Mouse (Mus musculus) embryonic facial prominence, embryonic 13.5 days (tissue): ENCODE data around the gene A630089N07Rik. TPM values are rescaled to one million over a fixed set of nuclear protein-coding genes. Genes with fewer than 3 reads are reported as not detected.
"Not testable (repeated sequence)": the region's sequence is repeated elsewhere in the genome, so short reads cannot be mapped to it uniquely, and the experiment has no call there.

Experiments used
- ATAC-seq: fragments of 200-750 bp; cut with Nextera tagmentation; 2 replicates; pipeline ENCODE4 v1.8.0; 2017; ENCODE audit warnings: low read depth; ENCODE audit not compliant: insufficient number of reproducible peaks, insufficient read depth, low FRiP score, low TSS enrichment
- H3K27ac ChIP-seq: fragments of 300-500 bp; sonication (generic); 2 replicates; pipeline ENCODE4 v1.5.1; 2015; ENCODE audit warnings: moderate library complexity, mild to moderate bottlenecking, inconsistent platforms
- H3K27me3 ChIP-seq: fragments of 300-500 bp; sonication (generic); 2 replicates; pipeline ENCODE4 v1.6.1; 2015; ENCODE audit warnings: mild to moderate bottlenecking, inconsistent platforms
- H3K36me3 ChIP-seq: fragments of 300-500 bp; sonication (generic); 2 replicates; pipeline ENCODE4 v1.6.1; 2015; ENCODE audit warnings: mild to moderate bottlenecking, inconsistent platforms
- H3K4me1 ChIP-seq: fragments of 300-500 bp; sonication (generic); 2 replicates; pipeline ENCODE4 v1.6.1; 2015; ENCODE audit warnings: inconsistent platforms
- H3K4me2 ChIP-seq: fragments of 300-500 bp; sonication (generic); 2 replicates; pipeline ENCODE4 v1.6.1; 2015; ENCODE audit warnings: moderate library complexity, mild to moderate bottlenecking, inconsistent platforms
- H3K4me3 ChIP-seq: fragments of 300-500 bp; sonication (generic); 2 replicates; pipeline ENCODE4 v1.5.1; 2015; ENCODE audit warnings: mild to moderate bottlenecking, inconsistent platforms
- H3K9ac ChIP-seq: fragments of 300-500 bp; sonication (generic); 2 replicates; pipeline ENCODE4 v1.6.1; 2015; ENCODE audit warnings: mild to moderate bottlenecking, inconsistent platforms
- H3K9me3 ChIP-seq: fragments of 300-500 bp; sonication (generic); 2 replicates; pipeline ENCODE4 v1.6.1; 2016; ENCODE audit warnings: inconsistent platforms
- WGBS: fragments of 180-500 bp; shearing (Covaris S2); methylation state at CpG from one replicate; pipeline ENCODE4 v1.1.7; 2015; ENCODE audit warnings: mixed read lengths; 5-methylcytosine and 5-hydroxymethylcytosine counted together
- polyA plus RNA-seq: library from polyadenylated mRNA; unstranded; fragments of >200 nt; fragmentation: Nextera tagmentation; extraction: Ambion mirVana; gene quantifications from 2 replicates; pipeline ENCODE4 v1.2.1, GENCODE M21; 2015

Gene A630089N07Rik
- polyA plus RNA-seq, 1 experiment from 2014 or later = 26.3 TPM

- peaks cover 8% of the 10 kb centered on the region; the same call in 1 of the 2 replicates for H3K4me1 ChIP-seq
- peak within 1 kb of the TSS; percentile 67 for H3K9ac ChIP-seq
- H3K9me3 ChIP-seq = peaks cover 21% of the 10 kb centered on the region
- H3K4me2 ChIP-seq = peak within 1 kb of the TSS; percentile 58
- peak; percentile 95 for ATAC-seq
- H3K27ac ChIP-seq = peak within 1 kb of the TSS; percentile 83
- H3K4me3 ChIP-seq = peak within 1 kb of the TSS; percentile 57
- H3K27me3 ChIP-seq = no peaks in the 10 kb centered on the region
- H3K36me3 ChIP-seq = peaks cover 9% of the 10 kb centered on the region
- 4% methylated on average over 22 of the region's 22 CpGs for WGBS
These were observed 85.5 kb downstream of the A630089N07Rik start, which contains the start of gene B230307C23Rik for GRCm38 (mm10) chr16:97996616-97997382. Gene B230307C23Rik (plus strand): TSS chr16:97997315.

GRCm38 (mm10) chr16:97995849-97996615 lies 86.2 kb downstream of the A630089N07Rik start:
- no peak for ATAC-seq
- Histone ChIP-seq H3K9me3 (peaks cover 18% of the 10 kb centered on the region), H3K36me3 (peaks cover 9% of the 10 kb centered on the region), H3K4me2 (peak overlapping the region; percentile 58), H3K4me3 (peak overlapping the region; percentile 57), H3K9ac (peak overlapping the region; percentile 67), H3K27me3 (no peaks in the 10 kb centered on the region), H3K27ac (no peak overlapping the region), H3K4me1 (peaks cover 8% of the 10 kb centered on the region; the same call in 1 of the 2 replicates)
- 22% methylated on average over 1 of the region's 1 CpGs for WGBS

DNA sequence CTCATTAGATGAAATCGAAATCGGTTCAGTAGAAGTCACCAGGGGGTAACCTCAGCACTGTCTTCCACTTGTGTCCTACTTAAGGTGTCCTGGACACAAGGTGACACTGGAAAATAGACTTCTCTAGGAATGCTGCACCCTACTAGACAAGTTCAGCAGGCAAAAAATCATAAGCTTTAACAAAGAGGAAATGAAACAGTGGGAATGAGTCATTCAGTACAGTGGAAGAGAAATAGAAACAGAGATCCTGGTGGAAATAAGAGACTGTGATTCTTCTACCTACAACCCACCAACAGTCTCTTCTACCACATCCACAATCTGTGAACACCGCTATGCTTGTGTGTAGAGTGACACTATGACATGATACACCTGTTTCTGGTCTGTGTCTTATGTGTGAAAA lies 89.8 kb downstream of the A630089N07Rik start:
- not testable (repeated sequence) for H3K4me2 ChIP-seq, H3K4me1 ChIP-seq, H3K27ac ChIP-seq, ATAC-seq, H3K9me3 ChIP-seq, H3K36me3 ChIP-seq, H3K4me3 ChIP-seq, H3K27me3 ChIP-seq, H3K9ac ChIP-seq
- 84% methylated on average over 3 of the region's 3 CpGs for WGBS

GRCm38 (mm10) chr16:97991517-97991916 lies 90.7 kb downstream of the A630089N07Rik start:
- no peak overlapping the region for H3K27ac ChIP-seq
- H3K36me3 ChIP-seq = no peaks in the 10 kb centered on the region
- no peak overlapping the region for H3K9ac ChIP-seq
- H3K4me1 ChIP-seq = peaks cover 4% of the 10 kb centered on the region; the same call in 1 of the 2 replicates
- no peak for ATAC-seq
- 72% methylated on average over 2 of the region's 2 CpGs for WGBS
- no peak overlapping the region for H3K4me2 ChIP-seq
- no peaks in the 10 kb centered on the region for H3K27me3 ChIP-seq
- H3K9me3 ChIP-seq = no peaks in the 10 kb centered on the region
- H3K4me3 ChIP-seq = no peak overlapping the region

DNA sequence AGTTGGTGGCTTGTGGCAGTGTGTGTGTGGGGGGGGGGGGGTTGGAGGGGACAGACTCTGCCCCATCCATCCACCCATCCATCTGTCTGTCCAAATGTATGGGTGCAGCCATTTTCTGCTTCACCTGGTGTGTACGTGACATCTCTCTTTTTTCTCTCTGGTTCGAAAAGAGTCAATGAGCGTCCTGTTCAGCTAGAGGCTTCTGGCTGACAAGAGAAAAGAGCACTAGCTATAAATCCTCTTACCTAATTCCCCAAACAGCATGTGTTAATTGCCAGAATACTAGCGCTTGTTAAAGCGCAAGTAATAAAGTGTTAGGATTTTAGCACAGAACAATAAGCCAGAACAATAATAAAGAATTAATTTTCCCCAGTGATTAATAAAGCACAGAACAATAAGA lies 97.7 kb downstream of the A630089N07Rik start:
- Histone ChIP-seq H3K36me3 (no peaks in the 10 kb centered on the region), H3K9me3 (no peaks in the 10 kb centered on the region), H3K9ac (no peak overlapping the region), H3K4me2 (no peak overlapping the region), H3K4me3 (no peak overlapping the region), H3K4me1 (no peaks in the 10 kb centered on the region), H3K27ac (no peak overlapping the region), H3K27me3 (no peaks in the 10 kb centered on the region)
- no peak for ATAC-seq
- WGBS = 78% methylated on average over 5 of the region's 5 CpGs

DNA sequence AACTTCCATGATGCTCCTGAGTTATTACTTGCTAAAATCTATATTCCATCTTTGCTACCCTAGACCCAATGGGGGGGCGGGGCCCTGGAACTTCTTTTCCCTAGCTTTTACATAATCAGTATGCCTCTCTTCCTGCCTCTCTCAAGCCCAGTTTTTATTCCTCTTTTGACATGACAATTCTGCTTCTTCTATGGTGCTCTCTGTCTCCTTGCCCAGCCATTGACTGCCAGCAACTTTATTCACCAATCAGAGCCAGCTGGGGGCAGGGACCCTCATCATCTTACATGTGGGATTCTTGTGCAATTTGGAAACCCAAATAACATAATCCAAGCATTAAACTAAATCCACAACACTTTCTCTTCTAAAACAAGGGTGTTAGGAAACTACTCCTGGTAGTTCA lies 100.9 kb downstream of the A630089N07Rik start:
- ATAC-seq = no peak
- H3K4me3 ChIP-seq = no peak overlapping the region
- WGBS = 100% methylated on average over 1 of the region's 1 CpGs

GRCm38 (mm10) chr16:97977722-97978121 lies 104.5 kb downstream of the A630089N07Rik start:
- H3K4me1 ChIP-seq = no peaks in the 10 kb centered on the region
- H3K4me2 ChIP-seq = no peak overlapping the region
- H3K27me3 ChIP-seq = no peaks in the 10 kb centered on the region
- no peak overlapping the region for H3K4me3 ChIP-seq
- 88% methylated on average over 3 of the region's 3 CpGs for WGBS
- H3K9ac ChIP-seq = no peak overlapping the region
- no peak for ATAC-seq
- H3K9me3 ChIP-seq = no peaks in the 10 kb centered on the region
- no peaks in the 10 kb centered on the region for H3K36me3 ChIP-seq
- H3K27ac ChIP-seq = no peak overlapping the region

More for the DNA sequence above, 100.9 kb downstream of the A630089N07Rik start:
- H3K4me2 ChIP-seq = no peak overlapping the region
- no peak overlapping the region for H3K27ac ChIP-seq
- H3K27me3 ChIP-seq = no peaks in the 10 kb centered on the region
- no peak overlapping the region for H3K9ac ChIP-seq
- no peaks in the 10 kb centered on the region for H3K36me3 ChIP-seq
- H3K9me3 ChIP-seq = no peaks in the 10 kb centered on the region
- H3K4me1 ChIP-seq = no peaks in the 10 kb centered on the region

GRCm38 (mm10) chr16:97977277-97977676 lies 105.0 kb downstream of the A630089N07Rik start:
- H3K9me3 ChIP-seq = no peaks in the 10 kb centered on the region
- H3K27ac ChIP-seq = no peak overlapping the region
- H3K4me1 ChIP-seq = no peaks in the 10 kb centered on the region
- H3K36me3 ChIP-seq = no peaks in the 10 kb centered on the region
- no peak overlapping the region for H3K4me3 ChIP-seq
- H3K9ac ChIP-seq = no peak overlapping the region
- no peaks in the 10 kb centered on the region for H3K27me3 ChIP-seq
- H3K4me2 ChIP-seq = no peak overlapping the region
- 81% methylated on average over 1 of the region's 1 CpGs for WGBS
- ATAC-seq = no peak

DNA sequence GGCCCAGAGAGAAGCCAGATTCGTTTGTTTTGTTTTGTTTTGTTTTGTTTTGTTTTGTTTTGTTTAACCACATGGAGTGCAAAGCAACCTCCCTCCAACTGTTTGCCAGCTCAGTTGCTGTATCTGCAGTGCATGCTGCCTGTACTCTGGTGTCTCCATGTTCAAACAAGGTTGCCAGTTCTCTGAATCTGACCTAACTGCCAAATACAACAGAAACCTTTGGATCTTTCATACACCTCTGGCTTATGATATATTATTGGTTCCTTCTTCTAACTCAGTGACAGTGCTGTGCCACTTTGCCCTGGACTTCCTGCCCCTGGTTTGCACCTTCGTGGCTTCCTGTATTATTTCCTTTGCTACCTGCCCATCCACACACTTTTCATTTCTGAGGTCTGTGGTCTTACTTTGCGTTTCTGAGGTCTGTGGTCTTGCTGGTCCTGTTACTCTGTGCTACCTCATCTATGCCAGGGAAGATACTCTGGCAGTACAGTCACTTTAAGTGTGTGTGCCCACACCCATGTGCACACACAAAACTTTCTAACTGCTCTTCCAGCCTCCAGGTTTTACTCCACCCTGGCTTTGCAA lies 118.2 kb downstream of the A630089N07Rik start:
- no peak overlapping the region for H3K4me2 ChIP-seq
- no peaks in the 10 kb centered on the region; the same call in 1 of the 2 replicates for H3K36me3 ChIP-seq
- no peak for ATAC-seq
- WGBS = 90% methylated on average over 3 of the region's 3 CpGs
- H3K9me3 ChIP-seq = no peaks in the 10 kb centered on the region
- no peak overlapping the region for H3K9ac ChIP-seq
- no peak overlapping the region for H3K4me3 ChIP-seq
- peaks cover 9% of the 10 kb centered on the region; the same call in 1 of the 2 replicates for H3K4me1 ChIP-seq
- H3K27ac ChIP-seq = no peak overlapping the region
- no peaks in the 10 kb centered on the region for H3K27me3 ChIP-seq

GRCm38 (mm10) chr16:97962151-97962948 lies 119.9 kb downstream of the A630089N07Rik start, which contains the start of the genes C2cd2 and Zbtb21:
Gene C2cd2 (minus strand): TSS chr16:97962598.
Gene Zbtb21 (minus strand): TSS chr16:97962622.
- ATAC-seq = peak; percentile 99
- H3K9ac ChIP-seq = peak within 1 kb of the TSS; percentile 90
- WGBS = under 1% methylated on average over 78 of the region's 78 CpGs

More at GRCm38 (mm10) chr16:97962151-97962948, 119.9 kb downstream of the A630089N07Rik start, which contains the start of the genes C2cd2 and Zbtb21:
- Histone ChIP-seq H3K9me3 (no peaks in the 10 kb centered on the region), H3K4me3 (peak within 1 kb of the TSS; percentile 81), H3K27ac (peak within 1 kb of the TSS; percentile 96), H3K27me3 (no peaks in the 10 kb centered on the region), H3K4me1 (peaks cover 15% of the 10 kb centered on the region), H3K36me3 (no peaks in the 10 kb centered on the region; the same call in 1 of the 2 replicates), H3K4me2 (peak within 1 kb of the TSS; percentile 90)
